Mouse (Mus musculus): ENCODE measurements around the gene B4galt2. TPM values are rescaled to one million over a fixed set of nuclear protein-coding genes. Genes with fewer than 3 reads are reported as not detected.

The B4galt2 gene
- polyA plus RNA-seq, 1 experiment: not detected

DNA sequence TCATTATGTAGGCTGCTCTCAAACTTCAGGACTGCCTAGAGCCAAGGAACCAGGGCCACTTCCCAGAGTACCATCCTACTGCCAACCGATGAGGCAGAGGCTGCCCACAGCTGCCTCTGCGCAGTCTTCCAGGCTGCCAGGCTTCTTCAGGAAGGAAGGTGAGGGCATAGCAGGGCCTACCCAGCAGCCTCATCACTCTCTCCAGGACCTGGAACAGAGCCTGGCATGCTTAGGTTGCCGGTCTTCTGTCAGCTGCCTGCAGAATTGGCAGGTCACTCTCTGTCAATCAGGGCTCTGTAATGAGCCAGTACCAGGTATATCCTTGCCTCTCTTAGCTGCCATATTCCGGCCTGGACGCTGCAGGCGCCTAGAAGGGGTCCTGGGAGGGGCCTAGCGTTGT is 33.1 kb downstream of the B4galt2 start:
- Histone ChIP-seq H3K4me3 (ENCODE audit: insufficient read depth, low read depth, low read length) (no peak overlapping the region), H3K4me1 (ENCODE audit: control insufficient read depth, insufficient read depth, low read length) (peaks cover 10% of the 10 kb centered on the region), H3K27ac (ENCODE audit: insufficient read depth, low read depth, low read length) (no peak overlapping the region)
- TF ChIP-seq CTCF (IDR thresholded peaks at IDR 0.05; ENCODE audit: insufficient read depth, low read depth, low read length) (no peak), POLR2A (IDR thresholded peaks at IDR 0.05; ENCODE audit: insufficient read depth, low read depth, low read length) (no peak)
- WGBS: 79% methylated on average over 7 of the region's 7 CpGs

DNA sequence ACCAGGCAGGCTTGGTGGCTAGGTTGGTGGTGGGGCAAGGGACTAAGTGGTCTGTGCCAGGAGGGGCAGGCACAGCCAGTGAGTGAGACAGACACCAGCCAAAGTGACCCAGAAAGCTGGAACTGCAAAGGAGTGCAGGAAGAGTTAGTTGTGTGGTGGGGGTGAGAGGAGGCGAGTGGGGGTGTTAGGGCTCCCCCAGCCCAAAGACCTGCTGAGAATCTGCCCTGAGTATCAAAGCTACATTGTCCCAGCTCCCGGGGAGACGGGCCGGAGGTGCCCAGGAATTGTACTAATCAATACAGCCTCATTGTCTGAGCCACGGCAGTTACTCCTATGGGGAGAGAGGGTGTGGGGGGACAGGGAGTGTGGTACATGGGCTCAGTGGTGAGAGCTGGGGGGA is 33.8 kb downstream of the B4galt2 start:
- TF ChIP-seq CTCF (IDR thresholded peaks at IDR 0.05; ENCODE audit: insufficient read depth, low read depth, low read length) (no peak), POLR2A (IDR thresholded peaks at IDR 0.05; ENCODE audit: insufficient read depth, low read depth, low read length) (no peak)
- 67% methylated on average over 5 of the region's 5 CpGs for WGBS
- H3K4me1 ChIP-seq (ENCODE audit: control insufficient read depth, insufficient read depth, low read length): peaks cover 10% of the 10 kb centered on the region
- no peak overlapping the region for H3K4me3 ChIP-seq (ENCODE audit: insufficient read depth, low read depth, low read length)
- 0 out of 2 replicates have a peak overlapping the region, but pooled peaks have one; percentile 8 for H3K27ac ChIP-seq (ENCODE audit: insufficient read depth, low read depth, low read length)

DNA sequence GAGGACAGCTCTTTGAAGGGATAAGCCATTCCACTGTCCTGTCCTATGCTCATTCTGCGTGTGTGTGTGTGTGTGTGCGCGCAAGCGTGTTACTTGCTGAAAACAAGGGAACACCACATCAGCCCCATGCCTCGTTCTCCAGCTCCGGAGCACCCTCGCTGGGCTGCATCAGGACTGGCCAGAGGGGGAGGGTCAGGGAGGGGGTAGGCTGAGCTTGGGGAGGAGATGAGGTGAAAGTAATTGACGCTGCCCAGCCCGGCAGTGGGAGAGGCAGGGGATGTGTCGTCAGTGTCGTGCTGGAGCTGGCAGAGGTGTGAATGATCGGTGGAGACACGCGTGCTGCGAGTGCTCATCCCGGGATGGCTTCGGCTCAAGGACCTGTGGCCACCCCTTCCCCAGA is 34.2 kb downstream of the B4galt2 start:
- Histone ChIP-seq H3K4me3 (ENCODE audit: insufficient read depth, low read depth, low read length) (no peak overlapping the region), H3K4me1 (ENCODE audit: control insufficient read depth, insufficient read depth, low read length) (peaks cover 10% of the 10 kb centered on the region), H3K27ac (ENCODE audit: insufficient read depth, low read depth, low read length) (0 out of 2 replicates have a peak overlapping the region, but pooled peaks have one; percentile 8)
- TF ChIP-seq POLR2A (IDR thresholded peaks at IDR 0.05; ENCODE audit: insufficient read depth, low read depth, low read length): no peak
- TF ChIP-seq CTCF (IDR thresholded peaks at IDR 0.05; ENCODE audit: insufficient read depth, low read depth, low read length): no peak
- 72% methylated on average over 17 of the region's 17 CpGs for WGBS

DNA sequence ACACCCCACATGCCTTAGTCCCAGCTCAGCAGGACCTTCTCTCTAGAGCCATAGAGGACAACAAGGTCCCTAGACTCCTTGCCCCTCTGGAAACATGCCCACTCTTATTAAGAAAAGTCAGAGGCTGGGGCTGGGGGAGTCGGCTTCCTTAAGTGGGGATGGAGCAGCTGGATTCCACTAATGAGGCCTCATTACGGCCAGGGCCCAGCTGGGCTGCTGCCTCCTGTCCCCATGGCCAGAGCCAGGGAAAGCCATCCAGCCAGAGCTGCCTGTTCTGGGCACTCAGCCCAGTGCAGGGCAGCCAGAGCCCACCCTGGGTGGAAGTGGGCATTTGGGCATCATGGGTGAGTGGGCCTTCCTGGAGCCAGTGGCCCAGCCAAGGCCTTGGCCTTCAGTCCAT is 36.3 kb downstream of the B4galt2 start:
- peaks cover 10% of the 10 kb centered on the region for H3K4me1 ChIP-seq (ENCODE audit: control insufficient read depth, insufficient read depth, low read length)
- no peak overlapping the region for H3K27ac ChIP-seq (ENCODE audit: insufficient read depth, low read depth, low read length)
- H3K4me3 ChIP-seq (ENCODE audit: insufficient read depth, low read depth, low read length): no peak overlapping the region
- WGBS: 50% methylated on average over 2 of the region's 2 CpGs
- TF ChIP-seq POLR2A (IDR thresholded peaks at IDR 0.05; ENCODE audit: insufficient read depth, low read depth, low read length): no peak
- TF ChIP-seq CTCF (IDR thresholded peaks at IDR 0.05; ENCODE audit: insufficient read depth, low read depth, low read length): no peak

DNA sequence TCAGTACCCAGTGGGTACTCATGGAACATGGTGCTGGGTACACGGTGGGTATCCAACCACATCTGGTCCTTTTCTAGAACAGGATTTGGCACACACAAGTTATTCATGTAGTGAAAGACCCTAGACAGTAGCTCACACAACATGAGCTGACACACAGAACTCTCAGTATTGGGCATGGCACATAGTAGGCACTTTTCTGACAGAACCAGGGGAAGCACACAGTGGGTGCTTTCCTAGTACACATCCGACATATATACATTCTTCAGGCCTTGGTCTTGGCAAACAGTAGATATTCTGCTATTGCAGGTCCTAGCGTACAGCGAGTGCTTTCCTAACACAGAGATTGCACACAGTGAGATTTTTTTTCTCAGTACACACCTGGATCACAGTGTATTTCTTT is 37.0 kb downstream of the B4galt2 start:
- H3K4me3 ChIP-seq (ENCODE audit: insufficient read depth, low read depth, low read length): no peak overlapping the region
- H3K4me1 ChIP-seq (ENCODE audit: control insufficient read depth, insufficient read depth, low read length): peaks cover 10% of the 10 kb centered on the region
- H3K27ac ChIP-seq (ENCODE audit: insufficient read depth, low read depth, low read length): no peak overlapping the region
- WGBS: 96% methylated on average over 4 of the region's 4 CpGs
- TF ChIP-seq CTCF (IDR thresholded peaks at IDR 0.05; ENCODE audit: insufficient read depth, low read depth, low read length): no peak
- TF ChIP-seq POLR2A (IDR thresholded peaks at IDR 0.05; ENCODE audit: insufficient read depth, low read depth, low read length): no peak

DNA sequence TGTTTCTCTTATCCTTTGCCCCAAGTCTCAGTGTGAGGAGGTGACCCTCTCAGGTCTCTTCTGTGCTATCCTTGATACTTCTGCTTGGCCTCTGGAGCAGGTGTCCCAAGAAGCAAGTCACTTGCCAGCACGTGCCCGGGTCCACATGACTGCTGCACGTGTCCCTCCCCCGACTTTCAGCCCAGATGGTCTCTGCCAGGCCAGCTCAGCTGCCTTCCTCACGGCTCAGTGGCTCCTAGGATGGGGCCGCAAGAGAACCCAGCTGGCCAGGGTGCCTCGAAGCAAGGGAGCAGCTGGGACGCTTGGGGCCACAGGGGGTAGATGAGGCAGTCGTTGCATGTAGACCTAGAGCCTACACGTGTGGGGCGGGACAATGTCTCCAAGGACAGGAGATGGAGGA is 38.0 kb downstream of the B4galt2 start:
- Histone ChIP-seq H3K4me1 (ENCODE audit: control insufficient read depth, insufficient read depth, low read length) (peaks cover 10% of the 10 kb centered on the region), H3K4me3 (ENCODE audit: insufficient read depth, low read depth, low read length) (no peak overlapping the region), H3K27ac (ENCODE audit: insufficient read depth, low read depth, low read length) (no peak overlapping the region)
- TF ChIP-seq POLR2A (IDR thresholded peaks at IDR 0.05; ENCODE audit: insufficient read depth, low read depth, low read length) (no peak), CTCF (IDR thresholded peaks at IDR 0.05; ENCODE audit: insufficient read depth, low read depth, low read length) (no peak)
- 87% methylated on average over 11 of the region's 11 CpGs for WGBS

DNA sequence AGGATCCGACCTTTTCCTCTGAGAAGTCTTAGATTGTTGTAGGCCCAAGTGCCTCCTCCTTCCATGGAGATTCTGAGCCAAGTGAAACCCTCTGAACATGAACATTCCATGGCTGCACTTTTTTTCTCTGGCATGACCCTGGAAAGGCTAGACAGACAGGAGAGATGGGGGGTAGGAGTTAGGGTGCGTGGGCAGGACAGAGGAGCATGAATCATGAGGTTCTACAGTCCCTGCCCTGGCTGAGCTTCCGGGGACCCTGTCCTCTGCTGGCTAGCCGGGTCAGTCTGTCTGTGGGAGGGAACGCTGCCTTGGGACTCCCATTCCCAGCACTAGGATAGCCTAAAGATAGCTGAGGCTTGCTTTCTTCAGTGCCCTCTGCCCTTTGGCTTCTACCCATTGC is 38.8 kb downstream of the B4galt2 start:
- H3K4me3 ChIP-seq (ENCODE audit: insufficient read depth, low read depth, low read length): no peak overlapping the region
- peaks cover 10% of the 10 kb centered on the region for H3K4me1 ChIP-seq (ENCODE audit: control insufficient read depth, insufficient read depth, low read length)
- 83% methylated on average over 5 of the region's 5 CpGs for WGBS
- H3K27ac ChIP-seq (ENCODE audit: insufficient read depth, low read depth, low read length): no peak overlapping the region
- TF ChIP-seq POLR2A (IDR thresholded peaks at IDR 0.05; ENCODE audit: insufficient read depth, low read depth, low read length) (no peak), CTCF (IDR thresholded peaks at IDR 0.05; ENCODE audit: insufficient read depth, low read depth, low read length) (no peak)

DNA sequence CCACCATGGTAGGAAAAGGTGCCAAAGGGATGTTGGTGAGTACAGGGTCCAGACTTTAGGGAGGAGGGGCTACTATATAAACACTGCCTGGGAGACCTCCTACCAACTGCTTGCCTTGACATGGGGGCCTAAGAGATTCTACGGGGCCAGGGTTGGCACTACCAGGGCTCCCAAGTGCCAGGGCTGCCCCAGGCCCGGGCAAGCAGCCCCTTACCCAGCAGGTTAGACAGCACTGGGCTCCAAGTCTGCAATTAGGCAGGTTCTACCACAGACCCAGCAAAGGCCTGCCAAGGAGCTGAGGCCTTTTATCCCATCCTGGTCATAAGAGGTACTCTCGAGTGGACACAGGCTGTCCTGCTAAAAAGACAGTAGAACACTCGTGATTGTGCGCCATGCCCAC is 40.2 kb downstream of the B4galt2 start:
- Histone ChIP-seq H3K4me3 (ENCODE audit: insufficient read depth, low read depth, low read length) (no peak overlapping the region), H3K27ac (ENCODE audit: insufficient read depth, low read depth, low read length) (no peak overlapping the region), H3K4me1 (ENCODE audit: control insufficient read depth, insufficient read depth, low read length) (peaks cover 3% of the 10 kb centered on the region; the same call in 1 of the 2 replicates)
- TF ChIP-seq POLR2A (IDR thresholded peaks at IDR 0.05; ENCODE audit: insufficient read depth, low read depth, low read length): no peak
- TF ChIP-seq CTCF (IDR thresholded peaks at IDR 0.05; ENCODE audit: insufficient read depth, low read depth, low read length): no peak
- 82% methylated on average over 5 of the region's 5 CpGs for WGBS

DNA sequence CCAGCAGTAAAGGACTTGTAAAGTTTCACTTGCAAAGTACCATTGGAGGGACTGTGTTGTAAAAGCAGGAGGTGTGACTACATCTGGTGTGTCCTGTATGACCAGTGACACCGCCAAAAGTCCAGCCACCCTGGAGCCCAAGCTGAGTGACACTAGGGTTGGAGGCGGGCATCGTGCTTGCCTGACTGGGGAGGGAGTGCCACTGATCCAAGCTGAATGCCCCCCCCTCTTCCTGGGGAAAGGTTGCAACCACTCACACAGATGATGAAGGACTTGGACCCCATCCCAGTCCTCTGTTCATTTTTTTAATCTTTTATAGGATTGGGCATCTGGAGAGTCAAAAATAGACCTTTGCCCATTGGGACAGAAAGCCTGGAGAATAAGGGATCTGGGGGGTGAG is 41.7 kb downstream of the B4galt2 start:
- Histone ChIP-seq H3K27ac (ENCODE audit: insufficient read depth, low read depth, low read length) (no peak overlapping the region), H3K4me3 (ENCODE audit: insufficient read depth, low read depth, low read length) (no peak overlapping the region), H3K4me1 (ENCODE audit: control insufficient read depth, insufficient read depth, low read length) (no peaks in the 10 kb centered on the region)
- TF ChIP-seq CTCF (IDR thresholded peaks at IDR 0.05; ENCODE audit: insufficient read depth, low read depth, low read length) (no peak), POLR2A (IDR thresholded peaks at IDR 0.05; ENCODE audit: insufficient read depth, low read depth, low read length) (no peak)
- WGBS: 78% methylated on average over 3 of the region's 3 CpGs

DNA sequence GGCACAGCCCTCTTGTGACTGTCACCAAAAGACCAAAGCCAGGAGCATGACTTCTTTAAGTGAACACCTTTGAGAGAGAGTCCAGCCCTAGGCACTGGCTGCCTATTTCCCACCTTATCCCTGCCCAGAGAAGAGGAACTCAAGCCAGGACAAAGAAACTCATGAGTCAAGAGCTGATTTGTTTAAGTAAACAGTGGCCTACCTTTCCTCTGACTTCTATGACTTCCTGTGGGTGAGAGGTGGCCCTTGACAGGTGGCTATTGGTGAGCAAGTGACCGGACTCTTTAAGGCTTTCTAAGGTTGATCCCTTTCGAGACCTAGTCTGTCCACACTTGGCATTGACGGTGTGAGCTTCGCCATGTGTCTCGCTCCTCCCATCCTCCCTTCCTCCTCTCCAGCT is 42.5 kb downstream of the B4galt2 start:
- WGBS: 97% methylated on average over 5 of the region's 5 CpGs
- Histone ChIP-seq H3K27ac (ENCODE audit: insufficient read depth, low read depth, low read length) (no peak overlapping the region), H3K4me1 (ENCODE audit: control insufficient read depth, insufficient read depth, low read length) (no peaks in the 10 kb centered on the region), H3K4me3 (ENCODE audit: insufficient read depth, low read depth, low read length) (no peak overlapping the region)
- TF ChIP-seq CTCF (IDR thresholded peaks at IDR 0.05; ENCODE audit: insufficient read depth, low read depth, low read length): no peak
- TF ChIP-seq POLR2A (IDR thresholded peaks at IDR 0.05; ENCODE audit: insufficient read depth, low read depth, low read length): no peak

Data from olfactory bulb, adult 2 months (tissue).